Mouse (Mus musculus) brain, embryonic 14.5 days (tissue): Measurements from ENCODE around the gene Serpine1. TPM values are rescaled to one million over a fixed set of nuclear protein-coding genes. Genes with fewer than 3 reads are reported as not detected.
A peak's percentile ranks its signal among the peaks of the same experiment; 100 is the strongest.
"Not testable (repeated sequence)": the region's sequence is repeated elsewhere in the genome, so short reads cannot be mapped to it uniquely, and the experiment has no call there.

Experiments used
- DNase-seq: peaks from one replicate; pipeline ENCODE4 v3.0.0-alpha.2; 2011; ENCODE audit warnings: low read depth
- CTCF ChIP-seq: fragments of 200-500 bp; IDR thresholded peaks from 2 replicates; pipeline ENCODE4 v1.5.1; 2012; ENCODE audit warnings: inconsistent platforms, mild to moderate bottlenecking, moderate library complexity, borderline replicate concordance; ENCODE audit not compliant: insufficient read depth, insufficient read length; ENCODE audit errors: extremely low read depth
- POLR2A ChIP-seq: fragments of 200-500 bp; IDR thresholded peaks from 2 replicates; pipeline ENCODE4 v1.6.1; 2012; ENCODE audit warnings: mild to moderate bottlenecking, inconsistent platforms, borderline replicate concordance; ENCODE audit not compliant: poor library complexity, insufficient read depth, insufficient read length, severe bottlenecking; ENCODE audit errors: extremely low read depth
- polyA plus RNA-seq: library from polyadenylated mRNA; depleted of rRNA; stranded (reverse); fragments of >200 nt; gene quantifications from 2 replicates; pipeline ENCODE4 v1.2.3, GENCODE M21; 2012; rRNA removed

The Serpine1 gene
- polyA plus RNA-seq: 2.1 and 2.6 TPM in 2 replicates

DNA sequence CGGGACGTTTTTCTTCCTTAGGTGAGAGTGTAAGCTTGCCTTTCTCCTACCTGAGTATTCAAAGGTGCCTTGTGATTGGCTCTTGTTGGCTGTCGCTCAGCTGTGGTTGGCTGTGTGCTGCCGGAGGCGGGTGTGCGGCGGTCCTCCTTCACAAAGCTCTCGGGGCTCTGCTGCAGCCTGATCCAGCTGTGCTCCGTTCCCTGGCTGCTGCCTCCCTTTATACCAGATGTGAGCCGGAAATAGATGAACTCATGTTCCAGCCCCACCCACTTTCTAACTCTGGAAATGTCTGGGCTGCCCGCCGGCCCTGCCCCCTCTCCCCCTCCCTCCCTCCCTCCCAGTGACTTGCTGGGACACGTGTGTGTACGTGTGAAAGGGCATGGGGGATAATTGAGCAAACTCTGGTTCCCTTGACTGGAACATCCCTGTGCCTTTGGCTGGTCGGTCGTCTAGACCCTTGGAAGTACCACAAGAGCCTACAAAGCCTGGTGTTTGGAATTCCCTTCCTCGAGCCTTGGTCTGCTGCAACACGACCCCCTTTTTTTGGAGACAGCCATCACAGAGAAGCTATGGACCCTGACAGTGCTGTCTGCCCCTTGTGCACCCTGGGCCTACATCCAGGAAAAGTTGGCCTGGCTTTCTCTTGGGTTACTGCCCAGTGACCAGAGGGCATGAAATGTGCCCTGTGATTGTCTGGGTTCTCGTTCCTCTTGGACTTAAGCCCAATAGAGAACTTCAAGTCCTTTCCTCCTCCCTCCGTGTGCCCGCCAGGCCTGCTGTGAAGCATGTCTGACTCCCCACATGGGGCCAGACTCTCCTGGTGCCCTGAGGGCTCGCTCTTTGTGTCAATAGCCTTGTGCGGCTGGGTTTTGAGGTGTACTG is at the start of gene Serpine1:
TSS of gene Serpine1 (minus strand) at position 190 of the 882 bp plus-strand sequence.
- DNase-seq: peak; percentile 88
- TF ChIP-seq POLR2A (no peak), CTCF (no peak)

DNA sequence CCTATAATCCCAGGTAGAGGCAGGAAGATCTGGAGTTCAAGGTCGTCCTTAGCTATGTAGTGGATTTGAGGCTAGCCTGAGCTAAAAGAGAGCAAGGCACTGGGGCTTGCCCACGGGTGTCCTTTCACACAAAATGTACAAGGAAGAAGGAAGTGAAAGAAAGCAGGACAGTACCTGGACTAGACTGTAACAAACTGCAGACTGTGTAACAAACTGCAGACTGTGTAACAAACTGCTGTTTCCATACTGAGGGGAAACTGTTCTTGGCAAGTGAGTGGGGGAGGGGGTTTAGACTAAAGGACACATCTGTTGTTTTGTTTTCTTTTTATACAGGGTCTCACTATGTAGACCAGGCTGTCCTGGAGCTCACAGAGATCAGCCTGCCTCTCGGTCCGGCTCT is 49.2 kb upstream of the Serpine1 start:
- no peak for TF ChIP-seq CTCF
- no peak for TF ChIP-seq POLR2A
- no peak for DNase-seq

DNA sequence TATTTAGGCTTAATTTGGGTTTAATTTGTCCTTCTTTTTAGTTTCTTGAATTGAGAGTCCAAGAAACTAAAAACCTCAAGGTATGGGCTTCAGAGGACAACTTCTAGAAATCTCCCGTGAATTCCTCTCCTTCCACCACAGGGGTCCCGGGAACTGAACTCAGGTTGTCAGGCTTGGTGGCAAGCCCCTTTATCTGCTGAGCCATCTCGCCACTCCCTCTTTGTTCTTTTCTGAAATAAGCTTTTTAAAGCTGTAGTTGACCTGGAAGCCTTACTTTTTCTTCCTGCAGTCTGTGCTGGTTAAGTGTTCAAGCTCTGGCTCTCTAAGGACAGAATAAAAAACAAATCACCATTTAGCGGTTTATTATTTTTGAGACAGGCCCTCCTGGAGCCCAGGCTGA is 46.8 kb upstream of the Serpine1 start:
- DNase-seq: no peak
- TF ChIP-seq CTCF (no peak), POLR2A (no peak)

DNA sequence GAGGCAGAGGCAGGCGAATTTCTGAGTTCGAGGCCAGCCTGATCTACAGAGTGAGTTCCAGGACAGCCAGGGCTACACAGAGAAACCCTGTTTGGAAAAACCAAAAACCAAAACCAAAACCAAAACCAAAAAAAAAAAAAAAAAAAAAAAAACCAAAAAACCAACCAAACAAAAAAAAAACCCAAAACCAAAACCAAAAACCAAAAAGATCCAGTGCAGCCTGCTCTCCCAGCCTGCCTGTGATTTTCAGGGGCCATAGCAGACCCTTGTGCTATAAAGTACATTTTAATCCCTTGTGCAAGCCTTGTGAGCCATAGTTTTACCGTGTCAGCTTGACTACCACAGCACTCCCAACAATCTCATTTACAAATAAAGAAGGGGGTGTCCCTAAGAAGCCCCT is 45.9 kb upstream of the Serpine1 start:
- not testable (repeated sequence) for DNase-seq

- no peak for TF ChIP-seq CTCF
- no peak for TF ChIP-seq POLR2A
- DNase-seq: no peak
These were observed 44.9 kb upstream of the Serpine1 start for GRCm38 (mm10) chr5:137116987-137117386.

DNA sequence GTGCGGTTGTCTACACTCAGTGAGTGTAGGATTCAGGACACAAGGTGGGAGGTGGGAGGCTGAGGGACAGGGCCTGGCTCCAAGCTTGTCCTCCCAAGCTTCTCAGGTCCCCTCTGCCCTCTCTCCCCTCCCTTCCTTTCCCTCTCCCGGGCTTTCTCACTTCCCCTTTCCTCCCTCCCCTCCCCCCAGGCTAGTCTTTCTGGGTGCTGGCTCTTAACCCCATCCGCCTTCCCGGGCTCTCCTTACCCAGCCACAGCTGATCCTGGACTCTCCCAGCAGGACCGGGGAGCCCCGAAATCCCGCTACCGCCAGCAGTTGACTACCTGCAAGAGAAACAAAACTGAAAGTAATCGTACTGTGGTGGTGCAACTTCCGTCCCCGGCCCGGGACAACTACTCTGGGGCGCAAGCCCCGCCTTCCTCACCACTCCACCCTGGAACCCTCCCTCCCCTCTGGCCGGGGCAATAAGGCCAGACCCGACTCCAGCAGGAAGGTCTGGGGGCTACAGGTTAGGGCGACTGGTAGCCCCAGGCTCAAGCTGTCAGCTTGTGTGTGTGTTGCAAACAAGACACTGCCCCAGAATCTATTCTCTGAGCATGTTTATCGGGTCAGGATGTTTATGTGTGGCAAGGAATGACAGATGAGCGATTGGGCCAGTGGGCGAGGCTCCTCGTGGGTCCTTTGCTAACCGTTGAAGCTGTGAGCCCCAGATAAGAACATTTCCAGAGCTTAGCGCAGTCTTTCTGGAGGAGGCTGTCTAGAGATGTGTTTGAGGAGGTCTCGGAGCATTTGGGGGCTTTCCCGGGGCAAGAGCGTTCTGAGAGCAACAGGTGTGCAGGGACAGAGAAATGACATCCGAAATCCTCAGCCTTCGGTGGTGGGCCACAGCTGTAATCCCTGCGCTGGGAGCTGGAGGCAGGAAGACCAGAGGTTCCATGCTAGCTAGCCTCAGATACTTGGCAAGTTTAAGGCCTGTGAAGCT is 44.1 kb upstream of the Serpine1 start, which contains the start of gene Trim56:
TSS of gene Trim56 (minus strand) at position 344 of the 982 bp plus-strand sequence.
- no peak for TF ChIP-seq CTCF
- peak; percentile 34 for DNase-seq

GRCm38 (mm10) chr5:137114891-137115561 is 43.0 kb upstream of the Serpine1 start:
- TF ChIP-seq POLR2A (no peak), CTCF (no peak)

GRCm38 (mm10) chr5:137111542-137112408 is 39.7 kb upstream of the Serpine1 start:
- TF ChIP-seq CTCF: no peak
- TF ChIP-seq POLR2A: no peak
- DNase-seq: no peak

More at GRCm38 (mm10) chr5:137114891-137115561, 43.0 kb upstream of the Serpine1 start:
- no peak for DNase-seq

DNA sequence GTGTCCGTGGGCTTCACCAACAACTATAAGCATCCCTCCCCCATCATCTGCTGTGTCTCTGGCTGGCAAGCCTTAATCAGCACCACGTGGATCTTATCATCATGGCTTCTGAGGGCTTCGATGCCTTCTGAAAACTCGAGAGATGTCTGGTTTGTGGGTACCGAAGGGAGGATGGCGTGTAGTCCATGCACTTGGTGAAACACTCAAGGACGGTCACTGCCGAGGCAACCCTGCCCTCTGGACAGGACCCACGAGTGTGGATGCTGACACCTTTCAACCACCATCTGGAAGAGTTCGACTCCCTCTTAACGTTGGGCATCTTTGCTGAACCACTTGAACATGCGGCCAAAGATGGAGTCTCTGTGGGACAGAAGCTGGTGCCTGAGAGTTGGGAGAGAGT is 38.8 kb upstream of the Serpine1 start:
- DNase-seq: no peak
- TF ChIP-seq POLR2A (no peak), CTCF (no peak)

DNA sequence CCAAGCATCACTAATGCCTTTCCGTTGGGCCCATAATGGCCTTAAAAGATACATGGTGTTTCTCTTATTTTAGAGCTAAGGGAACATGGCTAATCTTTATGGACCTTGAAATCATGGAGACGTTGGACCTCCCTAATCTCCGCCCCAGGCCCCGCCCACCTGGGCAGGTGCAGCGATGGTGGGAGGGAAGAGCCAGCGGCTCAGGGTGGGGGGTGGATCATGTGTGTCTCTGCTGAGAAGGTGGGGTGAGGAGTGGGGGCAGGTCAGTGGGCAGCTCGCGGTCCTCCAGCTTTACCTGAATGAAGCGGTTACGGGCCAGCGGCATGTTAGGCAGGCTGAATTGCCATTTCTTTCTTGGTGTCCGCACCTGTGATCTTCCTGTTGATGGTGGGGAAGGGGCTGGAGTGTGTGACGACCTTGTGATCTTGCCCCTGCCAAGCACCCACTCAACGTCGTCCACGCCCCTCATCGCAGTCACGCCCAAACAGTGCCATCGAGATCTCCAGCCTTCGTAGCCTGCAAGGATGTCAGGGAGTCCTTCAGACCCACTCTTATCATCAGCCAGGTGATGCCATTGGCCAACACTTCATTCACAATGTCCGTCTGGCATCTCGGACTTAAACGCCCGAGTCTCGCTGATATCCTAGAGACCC is 38.0 kb upstream of the Serpine1 start:
- no peak for TF ChIP-seq POLR2A
- TF ChIP-seq CTCF: no peak
- DNase-seq: no peak
